Mouse (Mus musculus) liver (tissue): ENCODE results near the gene Gm39115.

ENCODE experiments used
- DNase-seq: peaks from one replicate; pipeline ENCODE4 v3.0.0-alpha.2; 2020; ENCODE audit warnings: mixed read lengths

Gene Gm39115

DNA sequence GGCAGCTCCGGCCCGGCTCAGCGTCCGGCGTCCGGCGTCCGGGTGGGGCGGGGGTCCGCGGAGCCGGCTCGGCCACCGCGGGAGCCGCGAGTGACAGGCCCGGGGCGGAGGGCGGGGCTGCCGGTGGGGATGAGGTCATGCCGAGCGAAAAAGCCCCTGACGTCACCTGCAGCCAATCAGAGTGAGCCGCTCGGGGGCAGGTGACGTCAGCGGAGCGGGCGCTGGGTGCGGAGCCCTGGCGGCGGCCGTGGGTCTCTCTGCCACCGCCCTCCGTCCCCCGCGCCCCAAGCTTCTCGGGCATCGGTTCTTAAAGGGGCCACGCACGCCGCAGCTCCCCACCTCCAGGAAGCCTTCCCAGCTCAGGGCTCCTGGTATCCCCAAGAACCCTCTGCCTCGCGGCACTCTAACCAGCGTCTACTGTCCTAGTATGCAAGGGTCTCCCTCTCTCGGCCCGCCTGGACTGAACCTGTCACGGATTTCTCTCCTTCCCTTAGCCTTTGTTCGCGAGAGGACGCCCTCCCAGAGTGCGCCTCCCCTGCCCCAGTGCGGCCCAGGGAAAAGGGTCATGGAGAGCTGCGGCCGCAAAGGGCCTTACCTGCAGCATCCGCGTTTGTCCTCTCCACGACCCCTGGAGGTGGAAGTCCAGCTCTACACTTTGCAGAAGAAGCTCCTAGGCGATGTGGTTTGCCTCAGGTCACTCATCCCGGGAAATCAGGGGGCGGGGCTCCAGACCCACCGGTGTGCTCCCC lies 40.5 kb downstream of the Gm39115 start, which contains the start of gene Dusp8:
Gene Dusp8 (minus strand): TSS at position 661 of the 749 bp plus-strand sequence.
- peak; percentile 95 for DNase-seq

DNA sequence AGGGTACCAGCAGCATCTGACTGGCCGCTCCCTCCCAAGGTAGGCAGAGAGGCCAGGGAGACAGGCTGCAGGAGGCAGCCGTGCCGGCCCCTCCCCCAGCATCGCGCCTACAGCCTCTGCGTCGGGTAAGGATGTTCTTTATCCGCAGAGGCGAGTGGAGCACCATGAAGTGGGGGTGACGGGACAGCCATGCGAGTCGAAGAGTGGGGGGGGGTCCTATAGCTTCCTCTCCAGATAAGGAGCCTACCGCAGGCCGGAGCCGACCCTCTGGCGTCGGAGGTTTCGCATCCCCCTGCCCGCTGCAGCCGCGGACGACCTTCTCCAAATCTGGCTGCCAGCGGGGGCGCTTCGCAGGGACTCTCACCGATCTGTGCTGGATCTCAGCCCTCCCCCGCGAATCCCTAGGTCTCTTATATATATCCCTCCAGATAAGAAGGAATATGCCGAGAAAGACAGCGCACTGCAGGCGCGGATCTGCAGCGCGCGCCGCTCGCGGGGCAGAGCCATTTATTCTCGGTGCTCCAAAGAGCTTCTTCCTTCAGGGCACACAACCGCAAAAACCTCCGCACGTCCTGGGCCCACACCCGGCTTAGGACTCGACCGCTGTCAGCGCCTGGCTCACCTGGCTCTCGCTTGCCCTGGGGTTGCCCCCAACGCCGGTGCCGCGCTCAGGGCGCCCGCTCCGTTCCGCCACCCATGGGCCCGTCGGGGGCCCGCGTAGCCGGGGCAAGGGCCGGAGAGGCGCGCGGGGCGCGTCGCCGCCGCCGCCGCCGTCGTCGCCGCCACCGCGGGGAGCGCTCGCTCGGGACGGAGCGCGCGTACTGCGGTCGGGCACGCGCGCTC lies 41.3 kb downstream of the Gm39115 start:
- DNase-seq, result peak; percentile 75

DNA sequence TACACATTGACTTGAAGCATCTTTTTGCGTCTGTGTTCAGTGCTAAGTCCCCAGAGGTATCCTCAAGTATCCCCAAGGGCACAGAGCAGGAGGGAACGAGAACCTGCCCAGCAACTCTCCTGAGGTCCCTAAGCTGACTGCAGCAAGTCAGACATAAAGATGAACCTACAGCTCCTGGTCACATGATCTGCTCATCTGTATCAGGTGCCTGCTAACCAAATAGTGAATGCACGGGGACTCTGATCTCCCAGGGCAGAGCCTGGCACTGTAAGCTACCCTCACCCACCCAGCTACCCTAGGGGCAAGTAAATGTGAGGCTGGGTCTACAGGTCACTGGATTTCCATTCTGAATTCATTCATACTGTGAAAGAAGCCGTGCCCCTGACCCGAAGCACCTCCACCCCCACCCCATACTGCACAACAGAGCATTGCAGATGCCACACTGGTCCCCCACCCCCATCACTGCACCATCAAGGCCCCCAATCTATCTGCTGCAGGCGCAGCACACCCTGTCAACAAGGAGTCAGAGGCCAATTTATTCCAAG lies 42.1 kb downstream of the Gm39115 start:
- no peak for DNase-seq

DNA sequence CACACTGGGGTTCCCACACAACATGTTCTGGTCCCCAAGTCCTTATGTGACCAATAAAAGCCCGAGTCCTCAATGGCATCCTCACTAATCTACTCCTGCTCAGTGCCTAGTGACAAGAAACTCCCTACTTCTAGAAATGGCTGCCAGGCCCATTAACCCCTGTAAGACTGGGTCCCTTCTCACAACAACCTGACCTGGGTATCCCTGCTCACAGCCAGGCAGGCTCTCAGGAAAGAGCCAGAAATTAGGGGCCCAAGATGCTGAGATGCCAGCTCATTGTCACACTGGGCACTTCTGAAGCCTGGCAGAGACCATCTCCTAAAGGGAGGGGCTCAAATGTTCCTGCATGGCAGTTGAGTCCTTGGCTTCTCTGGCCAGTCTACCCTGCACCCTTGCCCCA lies 42.8 kb downstream of the Gm39115 start:
- DNase-seq, result no peak

DNA sequence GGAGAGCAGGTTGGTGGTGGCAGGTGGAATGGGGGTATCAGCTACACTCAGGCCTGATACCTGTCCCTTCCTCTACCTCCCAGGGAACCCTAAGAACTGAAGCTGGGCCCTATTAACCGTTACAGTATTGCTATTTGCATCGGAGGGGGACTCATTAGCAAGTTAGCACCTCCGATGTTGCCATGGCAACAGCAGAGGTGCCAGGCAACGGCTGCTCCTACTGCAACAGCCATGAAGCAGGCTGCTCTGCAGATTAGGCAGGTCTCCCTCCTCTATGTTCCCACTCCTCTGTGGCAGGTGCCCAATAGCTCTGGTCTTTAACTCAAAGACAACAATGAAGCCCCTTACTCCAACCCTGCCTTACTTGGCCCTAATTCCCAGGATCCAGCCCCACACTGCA lies 44.0 kb downstream of the Gm39115 start:
- peak; percentile 36 for DNase-seq

DNA sequence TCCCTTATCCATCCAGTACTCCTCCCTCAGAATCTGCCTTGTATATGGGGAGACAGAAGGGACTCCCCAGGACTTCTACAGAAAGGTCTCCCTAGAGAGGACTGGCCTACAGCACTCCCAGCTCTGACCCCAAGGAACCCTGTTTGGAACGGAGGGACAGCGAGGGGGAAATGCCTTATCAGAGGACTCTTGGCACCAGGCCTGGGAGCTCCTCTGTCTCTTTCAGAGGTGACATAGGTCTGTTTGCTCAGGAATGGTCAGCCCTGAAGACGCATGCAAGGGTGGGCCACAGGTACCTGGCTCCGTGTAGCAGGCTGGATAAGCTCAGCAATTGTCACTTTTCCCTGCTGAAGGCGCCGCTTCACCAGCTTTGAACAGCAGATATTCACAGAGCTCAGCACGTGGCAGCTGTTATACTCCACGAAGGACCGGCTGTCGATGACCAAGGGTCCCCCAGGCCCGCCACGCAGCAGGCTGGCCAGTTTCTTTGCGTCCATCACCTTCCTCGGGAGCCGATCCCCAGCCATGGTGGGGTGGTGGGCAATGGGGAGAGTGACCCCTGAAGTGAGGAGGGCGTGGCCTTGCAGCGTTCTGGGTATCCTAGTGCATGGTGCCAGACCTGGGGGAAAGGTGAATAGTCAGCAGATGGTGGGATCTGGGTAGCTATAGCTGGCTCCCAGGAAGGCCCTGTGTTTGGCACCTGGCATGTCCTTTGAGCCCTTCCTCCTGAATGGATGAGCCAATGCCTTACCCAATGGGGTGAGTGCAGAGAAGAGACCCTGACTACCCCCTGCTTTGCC lies 46.0 kb downstream of the Gm39115 start:
- DNase-seq, result no peak

DNA sequence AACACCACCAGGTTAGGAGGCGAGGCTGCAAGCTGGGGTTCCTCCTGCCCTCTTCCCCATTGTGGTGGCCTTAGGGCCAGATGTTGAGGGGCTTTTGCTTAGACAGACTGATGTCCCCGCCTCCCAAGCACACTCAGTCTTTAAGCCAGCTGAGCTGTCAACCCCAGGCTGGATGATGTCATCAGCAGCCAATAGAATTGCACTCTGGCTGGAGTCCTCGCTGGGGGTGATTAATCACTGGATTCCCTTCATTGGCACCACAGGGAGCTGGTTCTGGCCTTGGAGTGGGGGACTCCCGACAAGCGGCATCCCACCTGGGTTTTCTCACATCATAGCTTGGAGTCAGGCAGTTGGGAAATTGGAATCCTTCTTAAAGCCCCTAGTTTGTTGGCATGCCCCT lies 46.9 kb downstream of the Gm39115 start:
- DNase-seq, result peak; percentile 82

DNA sequence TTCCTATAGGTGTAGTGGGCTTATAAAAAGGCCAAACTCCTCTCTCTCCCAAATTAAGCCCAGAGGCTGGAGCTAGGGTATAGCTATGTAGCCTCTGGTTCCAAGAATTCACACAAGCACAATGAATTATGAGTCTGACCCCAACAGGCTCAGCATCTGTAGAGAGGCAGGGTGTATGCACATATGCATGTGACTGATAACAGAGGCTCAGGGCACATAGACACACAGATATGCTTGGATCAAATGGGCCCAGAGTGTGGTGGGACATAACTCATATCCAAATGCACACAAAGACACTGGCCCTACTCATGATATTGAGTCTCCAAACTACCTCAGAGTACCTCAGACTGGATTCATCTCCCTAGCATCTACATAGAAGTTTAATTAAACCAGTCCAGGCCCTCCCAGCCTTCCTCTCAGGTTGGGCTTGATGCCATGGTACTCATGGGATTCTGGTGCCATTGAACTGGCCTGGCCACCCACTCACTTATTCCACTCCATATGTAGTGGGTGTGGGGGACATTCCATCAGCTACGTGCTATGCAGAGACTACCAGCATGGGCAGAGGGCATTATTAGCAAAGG lies 48.7 kb downstream of the Gm39115 start:
- peak; percentile 83 for DNase-seq

DNA sequence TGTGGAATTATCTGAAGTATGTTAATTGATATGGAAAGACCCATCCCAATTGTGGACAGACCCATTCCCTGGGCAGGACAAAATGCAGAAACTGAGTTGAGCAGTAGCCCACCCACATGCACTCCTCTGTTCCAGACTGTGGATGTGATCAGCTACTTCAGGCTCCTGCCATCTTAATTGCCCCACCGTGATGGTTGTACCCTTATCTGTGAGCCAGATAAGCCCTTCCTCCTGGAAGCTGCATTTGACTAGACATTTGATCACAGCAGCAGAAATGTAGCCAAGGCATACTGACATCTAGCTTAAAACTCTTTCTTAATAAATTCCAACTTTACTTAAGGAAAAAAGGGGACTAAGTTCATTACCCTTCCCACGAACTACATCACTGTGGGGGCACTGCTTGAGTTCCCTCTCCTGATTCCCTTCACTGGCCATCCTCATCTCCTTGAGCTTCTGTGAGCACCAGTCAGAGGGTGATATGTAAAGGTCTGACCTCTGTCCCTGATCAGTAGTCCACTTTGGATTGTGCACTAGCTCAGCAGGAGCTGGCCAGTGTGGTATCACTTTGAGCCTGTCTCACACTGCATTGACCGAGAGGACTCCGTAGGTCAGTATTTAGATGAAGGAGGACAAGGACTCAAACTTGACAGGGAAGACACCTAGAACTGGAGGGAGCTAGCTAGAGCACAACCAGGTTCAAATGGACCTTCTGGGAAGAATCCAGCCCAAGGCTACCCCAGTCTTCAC lies 49.5 kb downstream of the Gm39115 start:
- peak; percentile 70 for DNase-seq
